Mouse (Mus musculus): ENCODE measurements at regions not wholly inside any gene's neighbourhood (a gene's known extent, or its start where the extent isn't known, plus 50 kb on each side); places are given as distances from the start of the nearest gene placed in this dataset.
"Not testable (repeated sequence)": the region's sequence is repeated elsewhere in the genome, so short reads cannot be mapped to it uniquely, and the experiment has no call there.

- H3K27ac ChIP-seq (ENCODE audit: low read length) = no peak overlapping the region
- H3K9me3 ChIP-seq (ENCODE audit: low read length) = no peaks in the 10 kb centered on the region
- H3K4me1 ChIP-seq (ENCODE audit: insufficient read depth, low read depth, low read length) = no peaks in the 10 kb centered on the region
- peak; percentile 55 for DNase-seq (ENCODE audit: low spot score)
- H3K4me3 ChIP-seq (ENCODE audit: low read depth, low read length) = no peak overlapping the region
- no peaks in the 10 kb centered on the region for H3K36me3 ChIP-seq (ENCODE audit: insufficient read depth, low read length)
- ATAC-seq = peak; percentile 70
- H3K9ac ChIP-seq (replicated peaks; ENCODE audit: low read depth) = no peak overlapping the region
- WGBS = 55% methylated on average over 1 of the region's 1 CpGs
- H3K27me3 ChIP-seq (replicated peaks; ENCODE audit: insufficient read depth, low read length) = no peaks in the 10 kb centered on the region
- peak; percentile 40; the same call in 1 of the 2 replicates for TF ChIP-seq EP300 (IDR thresholded peaks at IDR 0.05)
- no peak for TF ChIP-seq CTCF (IDR thresholded peaks at IDR 0.05)
- no peak overlapping the region for H3K4me2 ChIP-seq (replicated peaks; ENCODE audit: low read depth, low read length)
Observed at GRCm38 (mm10) chrX:70871209-70871608, 178.8 kb upstream of the Mamld1 start.

GRCm38 (mm10) chrX:70881326-70881725 lies 168.7 kb upstream of the Mamld1 start:
- Histone ChIP-seq H3K4me3 (ENCODE audit: low read depth, low read length) (no peak overlapping the region), H3K9ac (replicated peaks; ENCODE audit: low read depth) (no peak overlapping the region), H3K9me3 (ENCODE audit: low read length) (no peaks in the 10 kb centered on the region), H3K4me1 (ENCODE audit: insufficient read depth, low read depth, low read length) (no peaks in the 10 kb centered on the region), H3K36me3 (ENCODE audit: insufficient read depth, low read length) (no peaks in the 10 kb centered on the region), H3K27ac (ENCODE audit: low read length) (no peak overlapping the region), H3K27me3 (replicated peaks; ENCODE audit: insufficient read depth, low read length) (no peaks in the 10 kb centered on the region), H3K4me2 (replicated peaks; ENCODE audit: low read depth, low read length) (no peak overlapping the region)
- 68% methylated on average over 2 of the region's 2 CpGs for WGBS
- no peak for ATAC-seq
- no peak for DNase-seq (ENCODE audit: low spot score)
- TF ChIP-seq CTCF (IDR thresholded peaks at IDR 0.05) = no peak
- TF ChIP-seq EP300 (IDR thresholded peaks at IDR 0.05) = no peak

- ATAC-seq = peak; percentile 57; the same call in 1 of the 2 replicates
- Histone ChIP-seq H3K9me3 (ENCODE audit: low read length) (no peaks in the 10 kb centered on the region), H3K27me3 (replicated peaks; ENCODE audit: insufficient read depth, low read length) (no peaks in the 10 kb centered on the region), H3K4me1 (ENCODE audit: insufficient read depth, low read depth, low read length) (no peaks in the 10 kb centered on the region), H3K4me2 (replicated peaks; ENCODE audit: low read depth, low read length) (no peak overlapping the region), H3K9ac (replicated peaks; ENCODE audit: low read depth) (no peak overlapping the region), H3K27ac (ENCODE audit: low read length) (no peak overlapping the region), H3K4me3 (ENCODE audit: low read depth, low read length) (no peak overlapping the region), H3K36me3 (ENCODE audit: insufficient read depth, low read length) (no peaks in the 10 kb centered on the region)
- 64% methylated on average over 2 of the region's 2 CpGs for WGBS
- TF ChIP-seq EP300 (IDR thresholded peaks at IDR 0.05) (no peak), CTCF (IDR thresholded peaks at IDR 0.05) (no peak)
- no peak for DNase-seq (ENCODE audit: low spot score)
Observed at GRCm38 (mm10) chrX:70883461-70883860, 166.6 kb upstream of the Mamld1 start.

GRCm38 (mm10) chrX:70894517-70894916 lies 155.5 kb upstream of the Mamld1 start:
- Histone ChIP-seq H3K4me1 (ENCODE audit: insufficient read depth, low read depth, low read length) (no peaks in the 10 kb centered on the region), H3K36me3 (ENCODE audit: insufficient read depth, low read length) (no peaks in the 10 kb centered on the region), H3K9ac (replicated peaks; ENCODE audit: low read depth) (no peak overlapping the region), H3K9me3 (ENCODE audit: low read length) (no peaks in the 10 kb centered on the region), H3K27me3 (replicated peaks; ENCODE audit: insufficient read depth, low read length) (no peaks in the 10 kb centered on the region), H3K4me3 (ENCODE audit: low read depth, low read length) (no peak overlapping the region), H3K4me2 (replicated peaks; ENCODE audit: low read depth, low read length) (no peak overlapping the region), H3K27ac (ENCODE audit: low read length) (no peak overlapping the region)
- peak; percentile 8 for DNase-seq (ENCODE audit: low spot score)
- 68% methylated on average over 2 of the region's 2 CpGs for WGBS
- no peak for TF ChIP-seq EP300 (IDR thresholded peaks at IDR 0.05)
- TF ChIP-seq CTCF (IDR thresholded peaks at IDR 0.05) = no peak
- no peak for ATAC-seq

- no peak overlapping the region for H3K4me2 ChIP-seq (replicated peaks; ENCODE audit: low read depth, low read length)
- no peaks in the 10 kb centered on the region for H3K9me3 ChIP-seq (ENCODE audit: low read length)
- H3K27ac ChIP-seq (ENCODE audit: low read length) = no peak overlapping the region
- 70% methylated on average over 4 of the region's 4 CpGs for WGBS
- ATAC-seq (no peak), DNase-seq (ENCODE audit: low spot score) (no peak)
- no peak overlapping the region for H3K4me3 ChIP-seq (ENCODE audit: low read depth, low read length)
- no peaks in the 10 kb centered on the region for H3K4me1 ChIP-seq (ENCODE audit: insufficient read depth, low read depth, low read length)
- H3K27me3 ChIP-seq (replicated peaks; ENCODE audit: insufficient read depth, low read length) = no peaks in the 10 kb centered on the region
- no peaks in the 10 kb centered on the region for H3K36me3 ChIP-seq (ENCODE audit: insufficient read depth, low read length)
- TF ChIP-seq EP300 (IDR thresholded peaks at IDR 0.05) = no peak
- TF ChIP-seq CTCF (IDR thresholded peaks at IDR 0.05) = no peak
- no peak overlapping the region for H3K9ac ChIP-seq (replicated peaks; ENCODE audit: low read depth)
Observed at GRCm38 (mm10) chrX:70895554-70895953, 154.5 kb upstream of the Mamld1 start.

GRCm38 (mm10) chrX:70897110-70897721 lies 152.8 kb upstream of the Mamld1 start:
- Histone ChIP-seq H3K4me2 (replicated peaks; ENCODE audit: low read depth, low read length) (no peak overlapping the region), H3K9me3 (ENCODE audit: low read length) (no peaks in the 10 kb centered on the region), H3K27ac (ENCODE audit: low read length) (no peak overlapping the region), H3K4me3 (ENCODE audit: low read depth, low read length) (no peak overlapping the region), H3K9ac (replicated peaks; ENCODE audit: low read depth) (no peak overlapping the region), H3K27me3 (replicated peaks; ENCODE audit: insufficient read depth, low read length) (no peaks in the 10 kb centered on the region), H3K4me1 (ENCODE audit: insufficient read depth, low read depth, low read length) (no peaks in the 10 kb centered on the region), H3K36me3 (ENCODE audit: insufficient read depth, low read length) (no peaks in the 10 kb centered on the region)
- ATAC-seq (peak; percentile 89), DNase-seq (ENCODE audit: low spot score) (peak; percentile 62)
- TF ChIP-seq EP300 (IDR thresholded peaks at IDR 0.05) = 0 out of 2 replicates have a peak, but pooled peaks have one; percentile 3
- no peak for TF ChIP-seq CTCF (IDR thresholded peaks at IDR 0.05)
- 35% methylated on average over 2 of the region's 2 CpGs for WGBS

GRCm38 (mm10) chrX:70898836-70899235 lies 151.2 kb upstream of the Mamld1 start:
- ATAC-seq; H3K9me3 ChIP-seq (ENCODE audit: low read length); H3K9ac ChIP-seq (replicated peaks; ENCODE audit: low read depth); H3K4me3 ChIP-seq (ENCODE audit: low read depth, low read length); H3K4me2 ChIP-seq (replicated peaks; ENCODE audit: low read depth, low read length); H3K27me3 ChIP-seq (replicated peaks; ENCODE audit: insufficient read depth, low read length); H3K4me1 ChIP-seq (ENCODE audit: insufficient read depth, low read depth, low read length); DNase-seq (ENCODE audit: low spot score); H3K36me3 ChIP-seq (ENCODE audit: insufficient read depth, low read length); H3K27ac ChIP-seq (ENCODE audit: low read length): not testable (repeated sequence)
- 69% methylated on average over 1 of the region's 1 CpGs for WGBS

Measured in lung, postnatal 0 days (tissue).